Mouse (Mus musculus) heart, adult 9 months (tissue): ENCODE data around the gene Rbpj.
"Not testable (repeated sequence)": the region's sequence is repeated elsewhere in the genome, so short reads cannot be mapped to it uniquely, and the experiment has no call there.

Experiments
- DNase-seq, 2 experiments: peaks; one replicate each; pipeline ENCODE4 v3.0.0; 2022; ENCODE audit warnings: low spot score in 2 of 2

Gene Rbpj

GRCm38 (mm10) chr5:53550329-53550728 lies 84.4 kb downstream of the Rbpj start:
- DNase-seq: not testable (repeated sequence)

DNA sequence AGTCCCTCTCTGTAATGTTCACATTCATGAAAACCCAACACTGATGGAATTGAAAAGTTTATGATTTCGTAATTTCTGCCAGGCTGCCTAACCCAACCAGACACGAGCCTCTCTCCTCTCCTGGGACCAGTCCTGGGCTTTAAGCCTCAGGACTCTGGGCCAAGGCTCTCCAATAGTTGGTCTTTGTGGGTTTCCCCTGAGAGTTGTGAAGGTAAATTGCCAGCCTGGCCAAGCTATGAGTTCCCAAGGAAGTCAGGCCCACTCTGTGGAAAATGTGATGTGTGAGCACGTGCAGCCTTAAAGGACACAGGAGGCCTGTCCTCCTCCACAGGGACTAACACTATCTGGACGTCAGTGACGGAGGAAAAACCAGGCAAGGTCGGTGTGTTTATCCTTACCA lies 85.4 kb downstream of the Rbpj start:
- DNase-seq: no peak

GRCm38 (mm10) chr5:53551910-53552309 lies 86.0 kb downstream of the Rbpj start:
- no peak for DNase-seq

DNA sequence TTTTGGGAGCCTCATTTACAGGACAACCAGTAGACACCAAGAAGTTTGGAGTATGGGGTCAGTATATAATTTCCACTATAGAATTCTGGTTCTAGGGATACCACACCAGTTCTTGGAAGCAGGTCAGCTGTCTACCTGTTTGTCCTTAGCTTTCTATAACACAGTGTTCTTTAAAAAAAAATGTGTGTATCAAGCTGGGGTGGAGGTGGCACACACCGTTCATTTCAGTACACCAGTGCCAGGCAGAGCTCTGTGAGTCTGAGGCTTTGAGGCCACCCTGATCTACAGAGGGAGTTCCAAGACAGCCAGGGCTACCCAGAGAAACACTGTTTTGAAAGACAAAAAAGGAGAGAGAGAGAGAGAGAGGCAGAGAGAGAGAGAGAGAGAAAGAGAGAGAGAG lies 87.3 kb downstream of the Rbpj start:
- no peak for DNase-seq

GRCm38 (mm10) chr5:53554180-53554579 lies 88.2 kb downstream of the Rbpj start:
- no peak for DNase-seq

DNA sequence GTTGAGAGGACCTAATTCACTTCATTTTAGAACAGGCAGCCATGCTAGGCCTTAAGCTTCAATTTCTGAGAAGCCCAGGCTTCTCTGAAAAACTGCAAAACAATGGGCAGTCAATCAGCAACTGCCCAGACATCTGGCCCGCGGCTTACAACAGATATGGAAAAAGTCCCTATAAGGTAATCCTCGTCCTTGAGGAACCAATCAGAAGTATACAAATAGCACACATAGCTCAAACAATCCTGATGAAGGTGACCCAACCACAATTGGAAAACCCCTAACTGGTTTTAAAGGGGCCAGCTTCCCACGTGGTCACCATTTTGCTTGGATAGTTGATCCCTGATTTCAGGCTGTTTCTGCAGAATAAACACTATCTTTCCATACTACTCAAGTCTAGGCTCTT lies 89.0 kb downstream of the Rbpj start:
- no peak for DNase-seq

GRCm38 (mm10) chr5:53555474-53555873 lies 89.5 kb downstream of the Rbpj start:
- no peak for DNase-seq

DNA sequence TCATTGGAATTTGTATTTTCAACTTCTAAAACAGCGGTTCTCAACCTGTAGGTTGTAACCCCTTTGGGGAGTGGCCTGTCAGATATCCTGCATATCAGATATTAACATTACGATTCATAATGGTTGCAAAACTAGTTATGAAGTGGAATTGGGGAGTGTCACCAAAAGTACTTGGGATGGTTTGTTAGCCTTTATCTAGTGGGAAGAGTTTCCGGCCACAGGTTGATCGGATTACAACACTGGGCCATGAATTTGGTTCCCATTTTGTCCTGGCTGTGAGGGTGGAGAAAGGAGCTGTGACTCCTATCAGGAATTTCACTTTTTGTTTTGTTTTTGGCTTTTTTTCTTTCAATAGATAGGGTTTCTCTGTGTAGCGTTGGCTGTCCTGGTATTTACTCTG lies 90.0 kb downstream of the Rbpj start:
- no peak for DNase-seq

DNA sequence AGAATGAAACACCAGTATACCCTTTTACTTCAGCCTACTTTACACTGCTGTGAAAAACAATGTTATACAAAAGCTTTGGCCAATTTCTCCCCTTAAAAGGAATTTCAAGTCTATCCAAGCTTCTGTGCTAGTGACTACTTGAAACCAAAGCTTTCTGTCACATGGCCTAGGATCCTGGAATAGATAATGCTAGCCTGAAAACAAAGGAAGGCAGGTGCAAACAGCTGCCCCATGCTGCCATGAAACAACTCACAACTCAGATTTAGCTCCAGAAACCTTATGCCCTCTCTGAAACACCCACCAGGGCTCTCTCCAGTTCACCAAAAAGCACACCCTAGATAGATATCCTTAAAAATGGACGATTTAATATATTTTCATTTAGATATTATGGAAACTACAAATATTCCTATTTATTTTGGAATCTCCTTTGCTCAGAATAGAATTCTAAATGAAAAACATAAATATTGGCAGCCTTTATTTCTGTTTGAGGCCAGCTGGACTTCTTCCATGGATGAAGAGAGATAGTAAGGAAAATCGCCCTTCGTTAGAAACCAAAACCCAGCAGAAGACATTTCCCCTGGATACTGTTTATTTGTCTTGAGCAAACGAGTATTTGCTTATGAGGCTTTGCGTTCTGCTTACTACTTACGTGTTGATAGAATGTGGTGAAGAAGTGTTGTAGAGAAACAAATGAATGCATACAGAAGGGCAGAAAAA lies 91.8 kb downstream of the Rbpj start:
- DNase-seq: no peak

- no peak for DNase-seq
Observed at GRCm38 (mm10) chr5:53561160-53561559, 95.2 kb downstream of the Rbpj start.

DNA sequence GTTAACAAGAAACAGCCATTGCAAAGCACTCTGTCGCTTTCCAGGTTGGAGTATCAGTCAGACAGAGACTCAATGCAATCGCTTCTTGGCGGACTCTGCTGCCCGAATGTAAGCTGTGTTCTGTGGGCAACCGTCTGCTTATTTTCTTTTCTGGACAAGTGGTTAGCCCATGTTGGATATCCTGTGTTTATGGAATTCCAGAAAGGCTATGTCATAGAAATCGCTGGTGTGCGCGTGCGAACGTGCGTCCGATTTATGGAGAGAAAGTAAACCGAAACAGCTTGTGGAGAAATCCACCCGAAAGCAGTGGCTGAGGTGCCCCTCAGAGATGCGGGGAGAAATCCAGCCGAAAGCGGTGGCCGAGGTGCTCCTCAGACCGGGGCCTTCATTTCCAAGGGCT lies 98.4 kb downstream of the Rbpj start:
- no peak for DNase-seq

- DNase-seq: no peak
Observed at GRCm38 (mm10) chr5:53565213-53565794, 99.4 kb downstream of the Rbpj start.

DNA sequence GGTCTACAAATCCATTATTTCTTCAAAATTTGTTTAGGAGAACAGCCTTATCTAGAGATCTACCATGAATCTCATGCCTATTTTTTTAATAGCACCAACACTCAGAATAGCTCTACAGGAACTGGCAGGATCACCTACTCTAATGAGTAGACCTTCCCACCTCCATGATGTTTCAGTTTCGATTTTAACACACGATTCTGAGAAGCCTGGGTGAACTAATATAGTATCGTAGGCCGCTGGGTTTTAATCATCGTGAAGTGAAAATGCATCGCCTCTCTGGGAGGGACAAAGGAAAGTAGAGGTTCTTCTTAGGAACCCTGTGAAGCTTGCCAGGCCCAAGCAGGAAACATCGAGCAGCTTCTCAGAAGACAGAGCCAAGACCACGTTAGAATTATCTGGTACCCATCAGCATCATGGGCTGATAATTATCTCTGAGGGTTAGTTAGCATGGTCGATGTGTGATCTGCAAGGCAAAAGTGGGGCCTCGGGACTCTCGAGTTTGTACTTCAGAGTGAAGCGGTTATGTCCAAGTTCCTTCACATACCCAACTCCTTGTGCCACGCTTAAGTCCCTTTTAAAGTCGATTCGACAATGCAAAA lies 100.6 kb downstream of the Rbpj start:
- DNase-seq: no peak

DNA sequence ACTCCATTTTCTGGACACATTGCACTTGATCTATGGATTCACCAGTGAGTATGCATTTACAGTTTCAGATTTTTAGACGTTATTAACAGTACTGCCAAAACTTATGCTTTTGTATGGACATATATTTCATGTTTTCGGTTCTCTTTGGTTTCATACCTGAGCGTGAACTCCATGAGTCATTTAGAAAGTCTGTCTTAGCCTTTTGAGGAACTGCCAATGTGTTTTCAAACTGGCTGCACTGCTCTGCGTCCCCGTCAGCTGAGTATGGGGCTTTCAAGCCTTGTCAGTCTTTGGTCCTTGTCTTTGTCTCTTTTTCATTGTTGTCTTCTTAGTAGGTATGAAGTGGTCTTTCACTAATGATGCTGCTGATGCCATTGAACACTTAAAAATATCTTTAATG lies 106.5 kb downstream of the Rbpj start:
- no peak for DNase-seq

GRCm38 (mm10) chr5:53574883-53575442 lies 109.0 kb downstream of the Rbpj start:
- no peak for DNase-seq

DNA sequence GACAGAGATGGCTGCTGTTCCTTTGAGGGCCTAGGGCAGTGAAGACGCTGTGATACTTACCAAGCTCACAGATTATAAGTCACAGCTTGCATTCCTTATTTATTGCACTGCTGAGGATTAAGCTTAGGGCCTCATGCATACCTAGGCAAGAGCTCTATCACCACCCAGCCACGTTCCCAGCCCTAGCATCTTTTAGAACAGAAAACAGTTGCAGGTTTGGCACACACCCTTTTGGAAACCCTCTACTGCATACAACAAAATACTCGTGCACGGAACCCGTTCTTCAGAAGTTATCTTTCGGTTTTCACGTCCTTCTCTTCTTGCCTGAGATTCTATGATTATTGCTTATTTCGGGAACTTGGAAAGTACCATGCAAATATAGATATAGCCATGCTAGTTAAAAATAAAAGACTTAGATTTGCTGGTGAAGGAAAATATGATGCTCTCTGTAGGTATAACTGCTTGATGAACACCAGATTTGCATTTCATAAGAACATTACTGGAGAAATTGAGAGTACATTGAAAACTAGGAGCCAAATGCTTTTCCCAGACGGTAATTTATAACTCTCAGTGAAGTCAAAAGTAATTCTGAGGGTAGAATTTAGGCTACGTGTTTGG lies 111.4 kb downstream of the Rbpj start:
- no peak for DNase-seq

DNA sequence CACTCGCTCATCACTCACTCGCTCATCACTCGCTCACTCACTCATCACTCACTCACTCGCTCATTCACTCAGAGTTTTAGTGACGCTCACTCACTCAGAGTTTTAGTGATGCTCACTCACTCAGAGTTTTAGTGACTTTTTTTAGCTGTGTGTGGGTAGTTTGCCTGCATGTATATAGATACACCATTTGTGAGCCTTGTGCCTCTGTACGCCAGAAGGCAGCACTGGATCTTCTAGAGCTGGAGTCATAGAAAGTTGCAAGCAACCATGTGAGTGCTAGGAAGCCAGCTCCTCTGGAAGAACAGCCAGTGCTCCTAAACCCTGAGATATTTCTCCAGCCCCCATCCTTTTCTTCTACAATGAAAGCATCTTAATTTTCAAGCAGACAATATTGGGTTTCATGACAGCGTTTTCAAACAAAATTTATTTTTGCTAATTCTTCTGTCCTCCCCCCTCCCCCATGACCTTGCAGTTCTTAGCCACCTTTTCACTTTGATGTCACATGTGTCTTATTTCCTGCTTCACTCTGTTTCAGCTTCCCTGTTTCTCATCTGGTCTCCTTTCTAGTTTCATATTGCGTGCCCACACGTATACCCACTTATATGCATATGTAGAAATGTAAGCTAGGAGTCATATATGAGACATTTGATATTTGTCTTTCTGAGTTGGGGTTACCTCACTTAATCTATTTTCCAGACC lies 118.3 kb downstream of the Rbpj start:
- DNase-seq: no peak

DNA sequence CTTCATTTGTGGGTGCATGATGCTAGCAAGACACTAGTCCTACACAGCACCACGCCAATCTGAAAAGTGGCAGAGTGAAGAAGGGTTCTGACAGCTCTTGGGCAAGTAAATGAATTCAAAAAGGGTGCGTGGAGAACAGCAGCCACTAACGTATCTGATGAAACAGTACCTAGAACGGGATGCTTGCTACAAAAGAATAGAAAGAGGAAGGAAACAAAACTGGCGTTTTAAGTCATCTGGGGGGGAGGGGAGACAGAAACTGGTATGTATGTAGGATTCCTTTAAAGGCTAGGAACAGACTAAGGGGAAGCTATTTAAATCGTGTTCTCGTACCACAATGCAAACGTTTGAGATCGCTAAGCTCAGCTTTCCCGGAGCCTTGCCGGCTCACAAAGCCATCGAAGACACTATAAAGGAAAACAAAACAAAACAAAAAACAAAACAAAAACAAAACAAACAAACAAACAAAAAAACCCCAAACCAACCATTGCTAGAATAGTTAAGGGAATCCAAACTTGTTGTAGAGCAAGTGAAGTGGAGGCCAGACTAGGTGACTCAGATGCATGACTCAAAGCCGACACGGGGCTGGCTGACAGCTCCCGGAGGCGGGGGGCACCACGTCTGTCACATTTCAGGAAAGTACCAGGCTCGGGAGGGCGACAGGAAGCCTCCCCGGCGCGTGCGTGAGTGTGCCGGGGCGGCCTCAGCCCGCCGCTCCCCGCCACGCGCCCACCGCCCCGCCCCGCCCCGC lies 122.6 kb downstream of the Rbpj start:
- DNase-seq: peak in 1 of 2 experiments; percentile 18

- DNase-seq: peak; percentile 94 to 96
Observed at GRCm38 (mm10) chr5:53589172-53589960, 123.4 kb downstream of the Rbpj start.

GRCm38 (mm10) chr5:53590179-53590765 lies 124.3 kb downstream of the Rbpj start:
- DNase-seq: peak; percentile 99
